Mouse (Mus musculus): ENCODE results near the gene Hcfc1. TPM values are rescaled to one million over a fixed set of nuclear protein-coding genes. Genes with fewer than 3 reads are reported as not detected.

Gene Hcfc1
- polyA plus RNA-seq, 1 experiment from 2014 or later, result 75.1 TPM

GRCm38 (mm10) chrX:73921823-73922549 lies 44.2 kb downstream of the Hcfc1 start, which contains the start of the genes Arhgap4 and Naa10:
Gene Arhgap4, minus strand, starts transcription at chrX:73921870.
Gene Naa10, minus strand, starts transcription at chrX:73921944.
- WGBS, result 15% methylated on average over 43 of the region's 43 CpGs
- ATAC-seq (ENCODE audit: low FRiP score), result peak; percentile 98
- DNase-seq (ENCODE audit: low spot score, missing footprints), result peak; percentile 94
- H3K9me3 ChIP-seq (ENCODE audit: control insufficient read depth, low read length), result no peaks in the 10 kb centered on the region
- no peaks in the 10 kb centered on the region; the same call in 1 of the 2 replicates for H3K4me1 ChIP-seq (ENCODE audit: control insufficient read depth, insufficient read depth, low read length)
- peak within 1 kb of the TSS; percentile 64 for H3K4me2 ChIP-seq
- peak within 1 kb of the TSS; percentile 52 for H3K4me3 ChIP-seq (ENCODE audit: low read depth, low read length)
- H3K27me3 ChIP-seq (ENCODE audit: control insufficient read depth, insufficient read depth, low read length), result no peaks in the 10 kb centered on the region
- H3K36me3 ChIP-seq (ENCODE audit: control insufficient read depth, insufficient read depth, low read length), result no peaks in the 10 kb centered on the region; the same call in none of the 2 replicates
- peak within 1 kb of the TSS; percentile 72 for H3K9ac ChIP-seq (ENCODE audit: low read length)
- peak within 1 kb of the TSS; percentile 61 for H3K27ac ChIP-seq (ENCODE audit: low read depth, low read length)

- WGBS, result 11% methylated on average over 34 of the region's 34 CpGs
- Histone ChIP-seq H3K4me3 (ENCODE audit: low read depth, low read length) (peak overlapping the region; percentile 52), H3K27me3 (ENCODE audit: control insufficient read depth, insufficient read depth, low read length) (no peaks in the 10 kb centered on the region), H3K4me1 (ENCODE audit: control insufficient read depth, insufficient read depth, low read length) (no peaks in the 10 kb centered on the region; the same call in 1 of the 2 replicates), H3K9ac (ENCODE audit: low read length) (peak overlapping the region; percentile 72), H3K27ac (ENCODE audit: low read depth, low read length) (peak overlapping the region; percentile 59), H3K4me2 (peak overlapping the region; percentile 64), H3K9me3 (ENCODE audit: control insufficient read depth, low read length) (no peaks in the 10 kb centered on the region), H3K36me3 (ENCODE audit: control insufficient read depth, insufficient read depth, low read length) (no peaks in the 10 kb centered on the region; the same call in none of the 2 replicates)
- no peak for DNase-seq (ENCODE audit: low spot score, missing footprints)
- peak; percentile 45 for ATAC-seq (ENCODE audit: low FRiP score)
These were observed 44.8 kb downstream of the Hcfc1 start for GRCm38 (mm10) chrX:73921285-73921822.

- Histone ChIP-seq H3K4me2 (no peak overlapping the region), H3K4me1 (ENCODE audit: control insufficient read depth, insufficient read depth, low read length) (no peaks in the 10 kb centered on the region; the same call in 1 of the 2 replicates), H3K9ac (ENCODE audit: low read length) (no peak overlapping the region), H3K27ac (ENCODE audit: low read depth, low read length) (no peak overlapping the region), H3K4me3 (ENCODE audit: low read depth, low read length) (no peak overlapping the region), H3K27me3 (ENCODE audit: control insufficient read depth, insufficient read depth, low read length) (no peaks in the 10 kb centered on the region), H3K9me3 (ENCODE audit: control insufficient read depth, low read length) (no peaks in the 10 kb centered on the region), H3K36me3 (ENCODE audit: control insufficient read depth, insufficient read depth, low read length) (no peaks in the 10 kb centered on the region; the same call in none of the 2 replicates)
- DNase-seq (ENCODE audit: low spot score, missing footprints) (no peak), ATAC-seq (ENCODE audit: low FRiP score) (no peak)
- 84% methylated on average over 5 of the region's 5 CpGs for WGBS
These were observed 47.5 kb downstream of the Hcfc1 start for GRCm38 (mm10) chrX:73918631-73919030.

DNA sequence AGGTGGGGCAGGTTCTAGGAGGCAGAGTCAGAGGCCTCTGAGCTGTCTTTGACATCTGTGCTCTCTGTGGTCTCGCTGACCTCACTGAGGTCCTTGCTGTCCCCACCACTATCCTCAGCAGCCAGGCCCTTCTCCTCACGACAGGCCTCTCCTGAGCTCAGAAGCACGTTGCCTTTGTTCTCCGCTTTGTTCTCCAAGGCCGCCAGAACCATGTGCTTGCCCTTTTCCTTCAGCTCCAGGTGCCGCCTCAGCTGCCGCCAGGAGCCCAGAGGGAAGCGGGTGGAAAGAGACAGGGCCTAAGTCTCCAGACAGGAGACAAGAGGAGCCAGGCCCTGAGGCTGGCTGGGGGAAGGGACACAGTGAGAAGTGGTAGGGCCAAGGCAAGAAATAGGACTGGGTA lies 49.2 kb downstream of the Hcfc1 start:
- no peak overlapping the region for H3K27ac ChIP-seq (ENCODE audit: low read depth, low read length)
- H3K36me3 ChIP-seq (ENCODE audit: control insufficient read depth, insufficient read depth, low read length), result no peaks in the 10 kb centered on the region; the same call in none of the 2 replicates
- H3K9ac ChIP-seq (ENCODE audit: low read length), result no peak overlapping the region
- no peaks in the 10 kb centered on the region for H3K27me3 ChIP-seq (ENCODE audit: control insufficient read depth, insufficient read depth, low read length)
- H3K4me2 ChIP-seq, result no peak overlapping the region
- 80% methylated on average over 8 of the region's 8 CpGs for WGBS
- H3K4me1 ChIP-seq (ENCODE audit: control insufficient read depth, insufficient read depth, low read length), result no peaks in the 10 kb centered on the region; the same call in 1 of the 2 replicates
- ATAC-seq (ENCODE audit: low FRiP score), result no peak
- no peak overlapping the region for H3K4me3 ChIP-seq (ENCODE audit: low read depth, low read length)
- H3K9me3 ChIP-seq (ENCODE audit: control insufficient read depth, low read length), result no peaks in the 10 kb centered on the region
- DNase-seq (ENCODE audit: low spot score, missing footprints), result no peak

GRCm38 (mm10) chrX:73914827-73915703 lies 51.1 kb downstream of the Hcfc1 start:
- no peaks in the 10 kb centered on the region for H3K9me3 ChIP-seq (ENCODE audit: control insufficient read depth, low read length)
- H3K4me2 ChIP-seq, result peak overlapping the region; percentile 27
- no peaks in the 10 kb centered on the region; the same call in none of the 2 replicates for H3K36me3 ChIP-seq (ENCODE audit: control insufficient read depth, insufficient read depth, low read length)
- H3K4me1 ChIP-seq (ENCODE audit: control insufficient read depth, insufficient read depth, low read length), result no peaks in the 10 kb centered on the region
- peak overlapping the region; percentile 48 for H3K27ac ChIP-seq (ENCODE audit: low read depth, low read length)
- ATAC-seq (ENCODE audit: low FRiP score), result peak; percentile 97
- DNase-seq (ENCODE audit: low spot score, missing footprints), result peak; percentile 92
- 25% methylated on average over 31 of the region's 31 CpGs for WGBS
- H3K9ac ChIP-seq (ENCODE audit: low read length), result no peak overlapping the region; the same call in 1 of the 2 replicates
- peak overlapping the region; percentile 1; the same call in 1 of the 2 replicates for H3K4me3 ChIP-seq (ENCODE audit: low read depth, low read length)
- H3K27me3 ChIP-seq (ENCODE audit: control insufficient read depth, insufficient read depth, low read length), result no peaks in the 10 kb centered on the region

- H3K27me3 ChIP-seq (ENCODE audit: control insufficient read depth, insufficient read depth, low read length), result no peaks in the 10 kb centered on the region
These were observed 54.6 kb downstream of the Hcfc1 start for GRCm38 (mm10) chrX:73911588-73911987.

DNA sequence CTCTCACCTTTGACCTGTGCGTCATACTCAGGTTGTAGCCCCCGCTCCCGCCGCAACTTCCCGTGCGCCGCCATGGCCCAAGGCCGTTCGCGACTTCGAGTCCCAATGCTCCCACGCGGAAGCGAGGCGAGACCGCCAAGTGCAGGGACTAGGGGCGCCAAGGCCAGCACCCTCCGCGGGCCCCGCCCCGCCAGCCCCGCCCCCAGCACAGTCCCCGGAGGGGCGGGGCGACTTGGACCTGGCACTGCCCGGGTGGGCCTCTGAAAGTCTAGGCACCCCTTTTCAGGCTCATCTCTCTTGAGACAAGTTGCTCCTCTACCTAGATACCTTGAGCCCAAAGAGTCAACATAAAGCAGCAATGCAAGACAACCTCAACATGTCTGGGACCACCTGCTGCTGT lies 55.0 kb downstream of the Hcfc1 start:
- no peak overlapping the region for H3K4me3 ChIP-seq (ENCODE audit: low read depth, low read length)
- peak overlapping the region; percentile 30; the same call in 1 of the 2 replicates for H3K4me2 ChIP-seq
- H3K9me3 ChIP-seq (ENCODE audit: control insufficient read depth, low read length), result no peaks in the 10 kb centered on the region
- no peaks in the 10 kb centered on the region for H3K27me3 ChIP-seq (ENCODE audit: control insufficient read depth, insufficient read depth, low read length)
- H3K4me1 ChIP-seq (ENCODE audit: control insufficient read depth, insufficient read depth, low read length), result no peaks in the 10 kb centered on the region
- ATAC-seq (ENCODE audit: low FRiP score) (no peak), DNase-seq (ENCODE audit: low spot score, missing footprints) (no peak)
- no peak overlapping the region for H3K27ac ChIP-seq (ENCODE audit: low read depth, low read length)
- no peaks in the 10 kb centered on the region for H3K36me3 ChIP-seq (ENCODE audit: control insufficient read depth, insufficient read depth, low read length)
- 22% methylated on average over 20 of the region's 26 CpGs for WGBS
- no peak overlapping the region for H3K9ac ChIP-seq (ENCODE audit: low read length)

More at GRCm38 (mm10) chrX:73911588-73911987, 54.6 kb downstream of the Hcfc1 start:
- Histone ChIP-seq H3K4me1 (ENCODE audit: control insufficient read depth, insufficient read depth, low read length) (no peaks in the 10 kb centered on the region), H3K9ac (ENCODE audit: low read length) (no peak overlapping the region), H3K4me3 (ENCODE audit: low read depth, low read length) (no peak overlapping the region), H3K9me3 (ENCODE audit: control insufficient read depth, low read length) (no peaks in the 10 kb centered on the region), H3K36me3 (ENCODE audit: control insufficient read depth, insufficient read depth, low read length) (no peaks in the 10 kb centered on the region), H3K27ac (ENCODE audit: low read depth, low read length) (no peak overlapping the region), H3K4me2 (no peak overlapping the region)
- no peak for ATAC-seq (ENCODE audit: low FRiP score)
- no peak for DNase-seq (ENCODE audit: low spot score, missing footprints)
- 85% methylated on average over 2 of the region's 2 CpGs for WGBS

DNA sequence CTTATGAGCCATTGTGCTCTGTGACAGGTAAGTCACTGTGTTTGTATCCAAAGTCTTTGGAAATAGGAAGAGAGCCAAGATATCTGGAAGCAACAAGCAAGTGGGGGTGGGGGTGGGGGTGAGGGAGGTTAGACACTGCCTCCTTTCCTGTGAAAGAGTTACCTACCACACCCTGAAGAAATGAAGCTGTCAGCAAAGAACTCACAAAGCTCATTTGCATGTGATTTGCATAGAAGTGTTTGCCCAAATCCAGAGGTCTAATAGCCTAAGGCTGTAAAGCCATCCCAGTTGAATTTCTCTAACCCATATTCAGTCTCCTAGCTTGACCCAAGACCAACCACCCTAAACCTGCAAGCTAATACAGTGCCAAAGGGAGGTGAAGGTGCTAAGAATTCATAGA lies 55.7 kb downstream of the Hcfc1 start:
- H3K27ac ChIP-seq (ENCODE audit: low read depth, low read length), result no peak overlapping the region

More for the DNA sequence above, 55.7 kb downstream of the Hcfc1 start:
- H3K9ac ChIP-seq (ENCODE audit: low read length), result no peak overlapping the region
- no peak overlapping the region for H3K4me3 ChIP-seq (ENCODE audit: low read depth, low read length)
- no peak for DNase-seq (ENCODE audit: low spot score, missing footprints)
- H3K36me3 ChIP-seq (ENCODE audit: control insufficient read depth, insufficient read depth, low read length), result no peaks in the 10 kb centered on the region
- no peak for ATAC-seq (ENCODE audit: low FRiP score)
- no peaks in the 10 kb centered on the region for H3K27me3 ChIP-seq (ENCODE audit: control insufficient read depth, insufficient read depth, low read length)
- no peaks in the 10 kb centered on the region for H3K4me1 ChIP-seq (ENCODE audit: control insufficient read depth, insufficient read depth, low read length)
- H3K9me3 ChIP-seq (ENCODE audit: control insufficient read depth, low read length), result no peaks in the 10 kb centered on the region
- no peak overlapping the region for H3K4me2 ChIP-seq
